Mouse (Mus musculus): Measurements from ENCODE around the gene Larp1b. TPM values are rescaled to one million over a fixed set of nuclear protein-coding genes. Genes with fewer than 3 reads are reported as not detected.

Gene Larp1b
- polyA plus RNA-seq, 1 experiment, result 24.5 TPM

DNA sequence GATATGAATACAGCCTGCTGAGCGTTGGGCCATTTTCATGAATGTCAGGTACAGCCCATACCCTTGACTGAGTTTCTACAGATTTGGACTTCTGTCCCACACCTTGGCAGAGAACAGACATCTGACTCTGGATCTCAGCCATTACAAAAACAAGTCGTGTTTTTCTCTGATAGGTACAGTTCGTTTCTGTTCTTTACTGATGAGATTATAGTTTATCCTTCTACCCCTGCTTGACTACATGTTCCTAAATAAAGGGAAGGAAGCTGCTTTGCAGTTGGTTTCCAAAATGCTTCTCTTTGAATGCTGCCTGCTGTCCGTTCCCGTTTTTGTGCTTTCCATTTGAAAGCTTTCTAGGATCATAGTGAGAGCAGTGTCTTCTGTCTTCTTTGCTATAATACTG, 37.9 kb downstream of the Larp1b start:
- H3K27me3 ChIP-seq (ENCODE audit: control insufficient read depth, insufficient read depth, low read length, poor library complexity, severe bottlenecking), result no peaks in the 10 kb centered on the region
- no peak overlapping the region for H3K9ac ChIP-seq (ENCODE audit: low read depth, poor library complexity, severe bottlenecking)
- no peak overlapping the region for H3K4me3 ChIP-seq (ENCODE audit: low read depth, low read length)
- H3K36me3 ChIP-seq (ENCODE audit: control insufficient read depth, insufficient read depth, low read length, poor library complexity, severe bottlenecking), result no peaks in the 10 kb centered on the region
- no peaks in the 10 kb centered on the region for H3K4me1 ChIP-seq (ENCODE audit: control insufficient read depth, insufficient read depth, low read length)
- TF ChIP-seq CTCF (IDR thresholded peaks at IDR 0.05; ENCODE audit: low read depth, low read length) (no peak), POLR2A (IDR thresholded peaks at IDR 0.05; ENCODE audit: insufficient read depth, low read length) (no peak), EP300 (IDR thresholded peaks at IDR 0.05; ENCODE audit: insufficient read depth, low read depth, low read length) (no peak)
- no peak overlapping the region for H3K27ac ChIP-seq (ENCODE audit: insufficient read depth, low read length)
- H3K9me3 ChIP-seq (replicated peaks; ENCODE audit: control insufficient read depth, insufficient read depth, low read length, poor library complexity, severe bottlenecking), result no peaks in the 10 kb centered on the region

DNA sequence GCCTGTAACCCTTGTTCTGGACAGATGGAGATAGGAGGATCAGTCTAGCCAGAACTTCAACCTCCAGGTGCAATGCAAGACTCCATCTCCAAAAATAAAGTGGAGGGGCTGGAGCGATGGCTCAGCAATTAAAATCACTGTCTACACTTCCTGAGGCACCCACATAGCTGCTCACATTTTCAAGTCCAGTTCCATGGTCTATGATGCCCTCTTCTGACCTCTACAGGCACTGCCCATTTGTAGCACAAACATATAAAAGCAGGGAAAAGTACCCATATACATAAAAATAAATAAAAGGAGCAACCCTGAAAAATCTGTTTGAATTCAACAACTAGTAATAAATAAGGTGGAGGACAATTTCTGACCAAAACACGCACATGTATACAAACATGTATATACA, 39.1 kb downstream of the Larp1b start:
- Histone ChIP-seq H3K27ac (ENCODE audit: insufficient read depth, low read length) (no peak overlapping the region), H3K9ac (ENCODE audit: low read depth, poor library complexity, severe bottlenecking) (no peak overlapping the region), H3K4me1 (ENCODE audit: control insufficient read depth, insufficient read depth, low read length) (no peaks in the 10 kb centered on the region), H3K4me3 (ENCODE audit: low read depth, low read length) (no peak overlapping the region), H3K36me3 (ENCODE audit: control insufficient read depth, insufficient read depth, low read length, poor library complexity, severe bottlenecking) (no peaks in the 10 kb centered on the region), H3K27me3 (ENCODE audit: control insufficient read depth, insufficient read depth, low read length, poor library complexity, severe bottlenecking) (no peaks in the 10 kb centered on the region), H3K9me3 (replicated peaks; ENCODE audit: control insufficient read depth, insufficient read depth, low read length, poor library complexity, severe bottlenecking) (no peaks in the 10 kb centered on the region)
- TF ChIP-seq EP300 (IDR thresholded peaks at IDR 0.05; ENCODE audit: insufficient read depth, low read depth, low read length) (no peak), POLR2A (IDR thresholded peaks at IDR 0.05; ENCODE audit: insufficient read depth, low read length) (no peak), CTCF (IDR thresholded peaks at IDR 0.05; ENCODE audit: low read depth, low read length) (no peak)

- Histone ChIP-seq H3K4me1 (ENCODE audit: control insufficient read depth, insufficient read depth, low read length) (no peaks in the 10 kb centered on the region), H3K27ac (ENCODE audit: insufficient read depth, low read length) (no peak overlapping the region), H3K9ac (ENCODE audit: low read depth, poor library complexity, severe bottlenecking) (no peak overlapping the region), H3K36me3 (ENCODE audit: control insufficient read depth, insufficient read depth, low read length, poor library complexity, severe bottlenecking) (no peaks in the 10 kb centered on the region), H3K27me3 (ENCODE audit: control insufficient read depth, insufficient read depth, low read length, poor library complexity, severe bottlenecking) (no peaks in the 10 kb centered on the region), H3K4me3 (ENCODE audit: low read depth, low read length) (no peak overlapping the region), H3K9me3 (replicated peaks; ENCODE audit: control insufficient read depth, insufficient read depth, low read length, poor library complexity, severe bottlenecking) (no peaks in the 10 kb centered on the region)
- no peak for TF ChIP-seq CTCF (IDR thresholded peaks at IDR 0.05; ENCODE audit: low read depth, low read length)
- no peak for TF ChIP-seq POLR2A (IDR thresholded peaks at IDR 0.05; ENCODE audit: insufficient read depth, low read length)
- no peak for TF ChIP-seq EP300 (IDR thresholded peaks at IDR 0.05; ENCODE audit: insufficient read depth, low read depth, low read length)
Measured at GRCm38 (mm10) chr3:40991541-40991940, 41.9 kb downstream of the Larp1b start.

DNA sequence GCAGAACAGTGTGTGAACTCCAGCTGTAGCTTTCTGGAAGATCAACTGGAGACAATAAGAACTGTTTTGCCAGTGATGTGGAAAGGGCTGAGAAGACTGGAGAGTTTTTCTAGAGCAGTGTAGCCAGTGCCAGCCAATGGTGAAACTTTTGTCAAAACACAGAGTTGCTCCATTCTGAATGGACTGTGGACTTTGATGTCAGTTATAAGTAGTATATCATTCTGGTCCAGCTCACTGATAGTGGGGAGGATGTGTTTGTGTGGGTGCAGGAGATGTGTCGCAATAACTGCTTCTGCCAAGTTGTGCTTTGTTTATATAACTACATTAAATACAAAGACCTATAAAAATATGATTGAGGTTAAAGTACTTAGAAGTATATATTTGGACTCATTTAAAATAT, 45.5 kb downstream of the Larp1b start:
- Histone ChIP-seq H3K36me3 (ENCODE audit: control insufficient read depth, insufficient read depth, low read length, poor library complexity, severe bottlenecking) (no peaks in the 10 kb centered on the region), H3K9ac (ENCODE audit: low read depth, poor library complexity, severe bottlenecking) (no peak overlapping the region), H3K4me1 (ENCODE audit: control insufficient read depth, insufficient read depth, low read length) (no peaks in the 10 kb centered on the region), H3K27ac (ENCODE audit: insufficient read depth, low read length) (no peak overlapping the region), H3K27me3 (ENCODE audit: control insufficient read depth, insufficient read depth, low read length, poor library complexity, severe bottlenecking) (no peaks in the 10 kb centered on the region), H3K9me3 (replicated peaks; ENCODE audit: control insufficient read depth, insufficient read depth, low read length, poor library complexity, severe bottlenecking) (no peaks in the 10 kb centered on the region), H3K4me3 (ENCODE audit: low read depth, low read length) (no peak overlapping the region)
- TF ChIP-seq CTCF (IDR thresholded peaks at IDR 0.05; ENCODE audit: low read depth, low read length), result no peak

- no peak overlapping the region for H3K27ac ChIP-seq (ENCODE audit: insufficient read depth, low read length)
- no peaks in the 10 kb centered on the region for H3K36me3 ChIP-seq (ENCODE audit: control insufficient read depth, insufficient read depth, low read length, poor library complexity, severe bottlenecking)
- H3K9me3 ChIP-seq (replicated peaks; ENCODE audit: control insufficient read depth, insufficient read depth, low read length, poor library complexity, severe bottlenecking), result no peaks in the 10 kb centered on the region
- H3K4me1 ChIP-seq (ENCODE audit: control insufficient read depth, insufficient read depth, low read length), result no peaks in the 10 kb centered on the region
- H3K27me3 ChIP-seq (ENCODE audit: control insufficient read depth, insufficient read depth, low read length, poor library complexity, severe bottlenecking), result no peaks in the 10 kb centered on the region
- no peak overlapping the region for H3K9ac ChIP-seq (ENCODE audit: low read depth, poor library complexity, severe bottlenecking)
- TF ChIP-seq EP300 (IDR thresholded peaks at IDR 0.05; ENCODE audit: insufficient read depth, low read depth, low read length), result no peak
- no peak for TF ChIP-seq POLR2A (IDR thresholded peaks at IDR 0.05; ENCODE audit: insufficient read depth, low read length)
- TF ChIP-seq CTCF (IDR thresholded peaks at IDR 0.05; ENCODE audit: low read depth, low read length), result no peak
- H3K4me3 ChIP-seq (ENCODE audit: low read depth, low read length), result no peak overlapping the region
Measured at GRCm38 (mm10) chr3:41009315-41009714, 59.7 kb downstream of the Larp1b start.

DNA sequence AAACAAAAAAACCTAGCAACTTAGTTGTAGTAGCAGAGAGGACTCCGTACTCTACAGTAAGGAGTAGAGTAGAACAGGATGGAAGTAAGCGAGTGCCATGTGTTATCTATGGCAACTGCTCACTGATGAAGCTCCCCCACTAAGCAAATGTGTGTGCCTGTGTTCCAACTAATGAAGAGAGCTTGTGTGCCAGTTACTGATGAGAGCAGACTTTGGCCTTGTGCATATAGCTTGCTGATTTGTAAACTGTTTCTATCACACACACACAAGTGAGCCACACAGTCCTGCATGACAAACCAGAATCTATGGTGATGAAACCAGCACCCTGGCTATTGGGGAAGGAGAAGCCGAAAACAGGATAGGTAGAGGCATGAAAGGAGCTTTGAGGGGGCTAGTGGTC, 60.4 kb downstream of the Larp1b start:
- no peak for TF ChIP-seq CTCF (IDR thresholded peaks at IDR 0.05; ENCODE audit: low read depth, low read length)
- TF ChIP-seq EP300 (IDR thresholded peaks at IDR 0.05; ENCODE audit: insufficient read depth, low read depth, low read length), result no peak
- TF ChIP-seq POLR2A (IDR thresholded peaks at IDR 0.05; ENCODE audit: insufficient read depth, low read length), result no peak
- Histone ChIP-seq H3K4me3 (ENCODE audit: low read depth, low read length) (no peak overlapping the region), H3K36me3 (ENCODE audit: control insufficient read depth, insufficient read depth, low read length, poor library complexity, severe bottlenecking) (no peaks in the 10 kb centered on the region), H3K27me3 (ENCODE audit: control insufficient read depth, insufficient read depth, low read length, poor library complexity, severe bottlenecking) (no peaks in the 10 kb centered on the region), H3K9ac (ENCODE audit: low read depth, poor library complexity, severe bottlenecking) (no peak overlapping the region), H3K27ac (ENCODE audit: insufficient read depth, low read length) (no peak overlapping the region), H3K4me1 (ENCODE audit: control insufficient read depth, insufficient read depth, low read length) (no peaks in the 10 kb centered on the region), H3K9me3 (replicated peaks; ENCODE audit: control insufficient read depth, insufficient read depth, low read length, poor library complexity, severe bottlenecking) (no peaks in the 10 kb centered on the region)
